Mouse (Mus musculus) kidney, embryonic 16.5 days (tissue): ENCODE data around the gene Cmtm4. TPM values are rescaled to one million over a fixed set of nuclear protein-coding genes. Genes with fewer than 3 reads are reported as not detected.

Experiments used
- ATAC-seq: fragments of 200-750 bp; cut with Nextera tagmentation; 2 replicates; pipeline ENCODE4 v1.8.0; 2017; ENCODE audit warnings: moderate TSS enrichment; ENCODE audit not compliant: low FRiP score, low TSS enrichment
- H3K27ac ChIP-seq: fragments of 300-500 bp; sonication (generic); 2 replicates; pipeline ENCODE4 v1.5.1; 2014; ENCODE audit warnings: low read length
- H3K27me3 ChIP-seq: fragments of 300-500 bp; sonication (generic); 2 replicates; pipeline ENCODE4 v1.6.1; 2014; ENCODE audit warnings: low read length, control low read depth, mixed read lengths; ENCODE audit not compliant: insufficient read depth
- H3K36me3 ChIP-seq: fragments of 300-500 bp; sonication (generic); 2 replicates; pipeline ENCODE4 v1.6.1; 2014; ENCODE audit warnings: low read length, control low read depth, mixed read lengths; ENCODE audit not compliant: insufficient read depth
- H3K4me1 ChIP-seq: fragments of 300-500 bp; sonication (generic); 2 replicates; pipeline ENCODE4 v1.6.1; 2014; ENCODE audit warnings: low read length, control low read depth, mixed read lengths; ENCODE audit not compliant: insufficient read depth
- H3K4me2 ChIP-seq: fragments of 300-500 bp; sonication (generic); replicated peaks from 2 replicates; pipeline ENCODE4 v1.6.1; 2014; ENCODE audit warnings: low read depth, low read length
- H3K4me3 ChIP-seq: fragments of 300-500 bp; sonication (generic); 2 replicates; pipeline ENCODE4 v1.5.1; 2014; ENCODE audit warnings: mild to moderate bottlenecking, low read length
- H3K9ac ChIP-seq: fragments of 300-500 bp; sonication (generic); replicated peaks from 2 replicates; pipeline ENCODE4 v1.6.1; 2014; ENCODE audit warnings: low read length
- H3K9me3 ChIP-seq: fragments of 300-500 bp; sonication (generic); 2 replicates; pipeline ENCODE4 v1.6.1; 2016; ENCODE audit warnings: low read length, control low read depth
- WGBS: fragments of 180-500 bp; shearing (Covaris S2); extraction: QIAGEN DNeasy Blood & Tissue Kit; methylation state at CpG from one replicate; pipeline ENCODE4 v1.1.7; 2014; 5-methylcytosine and 5-hydroxymethylcytosine counted together
- polyA plus RNA-seq: library from polyadenylated mRNA; unstranded; fragments of >200 nt; fragmentation: Nextera tagmentation; extraction: Ambion mirVana; gene quantifications from 2 replicates; pipeline ENCODE4 v1.2.1, GENCODE M21; 2015

The Cmtm4 gene
- polyA plus RNA-seq, 1 experiment from 2014 or later, result 3.6 TPM

- Histone ChIP-seq H3K4me2 (no peak overlapping the region), H3K27ac (no peak overlapping the region), H3K9ac (no peak overlapping the region), H3K27me3 (no peaks in the 10 kb centered on the region), H3K4me3 (no peak overlapping the region), H3K4me1 (peaks cover 26% of the 10 kb centered on the region), H3K9me3 (no peaks in the 10 kb centered on the region), H3K36me3 (no peaks in the 10 kb centered on the region)
- ATAC-seq, result no peak
- WGBS, result 51% methylated on average over 5 of the region's 5 CpGs
Observed at GRCm38 (mm10) chr8:104367398-104367797, 28.2 kb downstream of the Cmtm4 start.

GRCm38 (mm10) chr8:104365695-104366094, 29.9 kb downstream of the Cmtm4 start:
- H3K27me3 ChIP-seq, result no peaks in the 10 kb centered on the region
- ATAC-seq, result peak; percentile 72; the same call in 1 of the 2 replicates
- 79% methylated on average over 9 of the region's 9 CpGs for WGBS
- H3K9ac ChIP-seq, result no peak overlapping the region
- no peak overlapping the region for H3K4me3 ChIP-seq
- H3K4me2 ChIP-seq, result no peak overlapping the region
- no peaks in the 10 kb centered on the region for H3K9me3 ChIP-seq
- H3K36me3 ChIP-seq, result no peaks in the 10 kb centered on the region
- H3K27ac ChIP-seq, result no peak overlapping the region
- peaks cover 26% of the 10 kb centered on the region for H3K4me1 ChIP-seq

GRCm38 (mm10) chr8:104359778-104360456, 35.7 kb downstream of the Cmtm4 start:
- no peaks in the 10 kb centered on the region for H3K9me3 ChIP-seq
- 59% methylated on average over 15 of the region's 15 CpGs for WGBS
- no peak overlapping the region for H3K4me3 ChIP-seq
- no peaks in the 10 kb centered on the region for H3K27me3 ChIP-seq
- H3K36me3 ChIP-seq, result peaks cover 15% of the 10 kb centered on the region; the same call in 1 of the 2 replicates
- ATAC-seq, result 0 out of 2 replicates have a peak, but pooled peaks have one; percentile 23
- H3K4me2 ChIP-seq, result no peak overlapping the region
- H3K27ac ChIP-seq, result no peak overlapping the region
- no peak overlapping the region for H3K9ac ChIP-seq
- H3K4me1 ChIP-seq, result peaks cover 8% of the 10 kb centered on the region

- Histone ChIP-seq H3K27ac (no peak overlapping the region), H3K9ac (no peak overlapping the region), H3K36me3 (peaks cover 22% of the 10 kb centered on the region; the same call in 1 of the 2 replicates), H3K4me1 (peaks cover 7% of the 10 kb centered on the region), H3K9me3 (no peaks in the 10 kb centered on the region), H3K4me2 (no peak overlapping the region), H3K4me3 (no peak overlapping the region), H3K27me3 (no peaks in the 10 kb centered on the region)
- 85% methylated on average over 3 of the region's 3 CpGs for WGBS
- ATAC-seq, result no peak
Observed at GRCm38 (mm10) chr8:104358637-104359036, 37.0 kb downstream of the Cmtm4 start.

GRCm38 (mm10) chr8:104354504-104354903, 41.1 kb downstream of the Cmtm4 start:
- ATAC-seq, result no peak
- H3K27me3 ChIP-seq, result no peaks in the 10 kb centered on the region
- peaks cover 25% of the 10 kb centered on the region for H3K36me3 ChIP-seq
- H3K9ac ChIP-seq, result no peak overlapping the region
- H3K4me2 ChIP-seq, result no peak overlapping the region
- H3K4me3 ChIP-seq, result no peak overlapping the region
- H3K27ac ChIP-seq, result no peak overlapping the region
- 82% methylated on average over 10 of the region's 10 CpGs for WGBS
- no peaks in the 10 kb centered on the region for H3K9me3 ChIP-seq
- H3K4me1 ChIP-seq, result no peaks in the 10 kb centered on the region; the same call in 1 of the 2 replicates

GRCm38 (mm10) chr8:104353186-104353585, 42.4 kb downstream of the Cmtm4 start:
- Histone ChIP-seq H3K27ac (no peak overlapping the region), H3K9me3 (no peaks in the 10 kb centered on the region), H3K36me3 (peaks cover 25% of the 10 kb centered on the region), H3K4me1 (no peaks in the 10 kb centered on the region; the same call in 1 of the 2 replicates), H3K4me2 (no peak overlapping the region), H3K9ac (no peak overlapping the region), H3K27me3 (no peaks in the 10 kb centered on the region), H3K4me3 (no peak overlapping the region)
- 56% methylated on average over 5 of the region's 5 CpGs for WGBS
- ATAC-seq, result peak; percentile 42; the same call in 1 of the 2 replicates

- no peak for ATAC-seq
- H3K9ac ChIP-seq, result no peak overlapping the region
- peaks cover 23% of the 10 kb centered on the region for H3K36me3 ChIP-seq
- no peaks in the 10 kb centered on the region for H3K9me3 ChIP-seq
- no peak overlapping the region for H3K27ac ChIP-seq
- H3K27me3 ChIP-seq, result no peaks in the 10 kb centered on the region
- WGBS, result 68% methylated on average over 13 of the region's 13 CpGs
- no peak overlapping the region for H3K4me3 ChIP-seq
- no peaks in the 10 kb centered on the region; the same call in 1 of the 2 replicates for H3K4me1 ChIP-seq
- H3K4me2 ChIP-seq, result no peak overlapping the region
Observed at GRCm38 (mm10) chr8:104350047-104350446, 45.6 kb downstream of the Cmtm4 start.

GRCm38 (mm10) chr8:104348971-104349370, 46.6 kb downstream of the Cmtm4 start:
- no peak overlapping the region for H3K4me2 ChIP-seq
- H3K4me3 ChIP-seq, result no peak overlapping the region
- peaks cover 19% of the 10 kb centered on the region for H3K36me3 ChIP-seq
- no peaks in the 10 kb centered on the region for H3K9me3 ChIP-seq
- H3K27me3 ChIP-seq, result no peaks in the 10 kb centered on the region
- H3K4me1 ChIP-seq, result peaks cover 3% of the 10 kb centered on the region; the same call in 1 of the 2 replicates
- 82% methylated on average over 5 of the region's 5 CpGs for WGBS
- no peak overlapping the region for H3K27ac ChIP-seq
- no peak overlapping the region for H3K9ac ChIP-seq
- ATAC-seq, result no peak

GRCm38 (mm10) chr8:104346706-104347105, 48.9 kb downstream of the Cmtm4 start:
- WGBS, result 58% methylated on average over 12 of the region's 12 CpGs
- Histone ChIP-seq H3K27me3 (no peaks in the 10 kb centered on the region), H3K4me2 (no peak overlapping the region), H3K9me3 (no peaks in the 10 kb centered on the region), H3K9ac (no peak overlapping the region), H3K27ac (no peak overlapping the region), H3K36me3 (peaks cover 21% of the 10 kb centered on the region), H3K4me3 (no peak overlapping the region), H3K4me1 (peaks cover 7% of the 10 kb centered on the region)
- ATAC-seq, result no peak

- WGBS, result 93% methylated on average over 5 of the region's 5 CpGs
- ATAC-seq, result no peak
- Histone ChIP-seq H3K27ac (no peak overlapping the region), H3K36me3 (peaks cover 21% of the 10 kb centered on the region), H3K4me1 (peaks cover 13% of the 10 kb centered on the region), H3K4me3 (no peak overlapping the region), H3K9ac (no peak overlapping the region), H3K4me2 (no peak overlapping the region), H3K27me3 (no peaks in the 10 kb centered on the region), H3K9me3 (no peaks in the 10 kb centered on the region)
Observed at GRCm38 (mm10) chr8:104344622-104345021, 51.0 kb downstream of the Cmtm4 start.
